Mouse (Mus musculus): ENCODE results near the gene Ror1. TPM values are rescaled to one million over a fixed set of nuclear protein-coding genes. Genes with fewer than 3 reads are reported as not detected.

The Ror1 gene
- total RNA-seq, 1 experiment: 2.2 TPM

- Histone ChIP-seq H3K9me3 (ENCODE audit: control insufficient read depth, insufficient read depth, low read depth, low read length) (no peaks in the 10 kb centered on the region), H3K4me1 (ENCODE audit: control insufficient read depth in 2 of 2, insufficient read depth in 2 of 2, low read length in 2 of 2, poor library complexity in 1 of 2) (no peaks in the 10 kb centered on the region), H3K9ac (ENCODE audit: insufficient read depth, low read depth, low read length, poor library complexity, severe bottlenecking) (no peak overlapping the region), H3K27ac (ENCODE audit: insufficient read depth, low read depth, low read length, poor library complexity, severe bottlenecking) (no peak overlapping the region), H3K4me3 (ENCODE audit: insufficient read depth in 1 of 2, low read depth in 1 of 2, low read length in 2 of 2, poor library complexity in 1 of 2, severe bottlenecking in 1 of 2) (no peak overlapping the region), H3K36me3 (ENCODE audit: control insufficient read depth, insufficient read depth, low read length, poor library complexity, severe bottlenecking) (no peaks in the 10 kb centered on the region)
- DNase-seq (ENCODE audit: low read depth, low spot score): no peak
- in situ Hi-C loops (cut with MboI; ENCODE audit: low sequenced_read_pairs in 2 of 2, unreplicated experiment in 2 of 2): no loop called here
- TF ChIP-seq ZNF384 (IDR thresholded peaks at IDR 0.05; ENCODE audit: low read depth, low read length) (no peak), MAFK (IDR thresholded peaks at IDR 0.05; ENCODE audit: insufficient read depth, low read depth, low read length) (no peak), HCFC1 (IDR thresholded peaks at IDR 0.05; ENCODE audit: borderline replicate concordance, insufficient read depth, low read length) (no peak), ZC3H11A (IDR thresholded peaks at IDR 0.05; ENCODE audit: borderline replicate concordance, low read depth, low read length) (no peak), CHD2 (IDR thresholded peaks at IDR 0.05; ENCODE audit: low read depth, low read length) (no peak)
Observed at GRCm38 (mm10) chr4:100253401-100253800, 157.8 kb downstream of the Ror1 start.

GRCm38 (mm10) chr4:100253831-100254230 is 158.2 kb downstream of the Ror1 start:
- Histone ChIP-seq H3K4me3 (ENCODE audit: insufficient read depth in 1 of 2, low read depth in 1 of 2, low read length in 2 of 2, poor library complexity in 1 of 2, severe bottlenecking in 1 of 2) (no peak overlapping the region), H3K9ac (ENCODE audit: insufficient read depth, low read depth, low read length, poor library complexity, severe bottlenecking) (no peak overlapping the region), H3K4me1 (ENCODE audit: control insufficient read depth in 2 of 2, insufficient read depth in 2 of 2, low read length in 2 of 2, poor library complexity in 1 of 2) (no peaks in the 10 kb centered on the region), H3K36me3 (ENCODE audit: control insufficient read depth, insufficient read depth, low read length, poor library complexity, severe bottlenecking) (no peaks in the 10 kb centered on the region), H3K9me3 (ENCODE audit: control insufficient read depth, insufficient read depth, low read depth, low read length) (no peaks in the 10 kb centered on the region), H3K27ac (ENCODE audit: insufficient read depth, low read depth, low read length, poor library complexity, severe bottlenecking) (no peak overlapping the region)
- no peak for DNase-seq (ENCODE audit: low read depth, low spot score)
- in situ Hi-C loops (cut with MboI; ENCODE audit: low sequenced_read_pairs in 2 of 2, unreplicated experiment in 2 of 2): no loop called here
- no peak for TF ChIP-seq HCFC1 (IDR thresholded peaks at IDR 0.05; ENCODE audit: borderline replicate concordance, insufficient read depth, low read length)
- TF ChIP-seq CHD2 (IDR thresholded peaks at IDR 0.05; ENCODE audit: low read depth, low read length): no peak
- TF ChIP-seq ZNF384 (IDR thresholded peaks at IDR 0.05; ENCODE audit: low read depth, low read length): no peak
- no peak for TF ChIP-seq ZC3H11A (IDR thresholded peaks at IDR 0.05; ENCODE audit: borderline replicate concordance, low read depth, low read length)
- TF ChIP-seq MAFK (IDR thresholded peaks at IDR 0.05; ENCODE audit: insufficient read depth, low read depth, low read length): no peak

DNA sequence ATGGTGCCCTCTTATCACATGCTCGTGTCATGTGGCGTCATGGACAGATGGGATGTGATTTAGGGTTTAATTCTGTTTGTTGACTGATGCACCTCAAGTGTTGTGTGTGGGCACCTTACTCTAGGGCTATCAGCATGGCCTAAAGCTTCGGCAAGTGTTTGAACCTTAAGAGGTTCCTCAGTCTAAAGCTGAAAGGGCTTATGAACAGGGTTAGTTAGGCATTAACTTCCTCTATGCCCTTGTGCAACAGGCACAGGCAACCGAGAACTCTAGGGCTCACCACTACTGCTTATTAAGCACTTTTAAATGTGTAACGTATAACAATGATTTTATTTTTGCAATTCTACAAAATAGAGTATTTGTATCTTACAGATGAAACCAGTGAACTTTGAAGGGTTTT is 162.9 kb downstream of the Ror1 start:
- H3K4me1 ChIP-seq (ENCODE audit: control insufficient read depth in 2 of 2, insufficient read depth in 2 of 2, low read length in 2 of 2, poor library complexity in 1 of 2): no peaks in the 10 kb centered on the region
- in situ Hi-C loops (cut with MboI; ENCODE audit: low sequenced_read_pairs in 2 of 2, unreplicated experiment in 2 of 2): no loop called here
- DNase-seq (ENCODE audit: low read depth, low spot score): no peak
- no peak overlapping the region for H3K4me3 ChIP-seq (ENCODE audit: insufficient read depth in 1 of 2, low read depth in 1 of 2, low read length in 2 of 2, poor library complexity in 1 of 2, severe bottlenecking in 1 of 2)
- no peak overlapping the region for H3K9ac ChIP-seq (ENCODE audit: insufficient read depth, low read depth, low read length, poor library complexity, severe bottlenecking)
- H3K9me3 ChIP-seq (ENCODE audit: control insufficient read depth, insufficient read depth, low read depth, low read length): no peaks in the 10 kb centered on the region
- no peak overlapping the region for H3K27ac ChIP-seq (ENCODE audit: insufficient read depth, low read depth, low read length, poor library complexity, severe bottlenecking)
- no peak for TF ChIP-seq CHD2 (IDR thresholded peaks at IDR 0.05; ENCODE audit: low read depth, low read length)
- no peak for TF ChIP-seq ZC3H11A (IDR thresholded peaks at IDR 0.05; ENCODE audit: borderline replicate concordance, low read depth, low read length)
- TF ChIP-seq HCFC1 (IDR thresholded peaks at IDR 0.05; ENCODE audit: borderline replicate concordance, insufficient read depth, low read length): no peak
- no peak for TF ChIP-seq MAFK (IDR thresholded peaks at IDR 0.05; ENCODE audit: insufficient read depth, low read depth, low read length)
- TF ChIP-seq ZNF384 (IDR thresholded peaks at IDR 0.05; ENCODE audit: low read depth, low read length): no peak
- no peaks in the 10 kb centered on the region for H3K36me3 ChIP-seq (ENCODE audit: control insufficient read depth, insufficient read depth, low read length, poor library complexity, severe bottlenecking)

GRCm38 (mm10) chr4:100263917-100264316 is 168.3 kb downstream of the Ror1 start:
- Histone ChIP-seq H3K9me3 (ENCODE audit: control insufficient read depth, insufficient read depth, low read depth, low read length) (no peaks in the 10 kb centered on the region), H3K36me3 (ENCODE audit: control insufficient read depth, insufficient read depth, low read length, poor library complexity, severe bottlenecking) (no peaks in the 10 kb centered on the region), H3K4me3 (ENCODE audit: insufficient read depth in 1 of 2, low read depth in 1 of 2, low read length in 2 of 2, poor library complexity in 1 of 2, severe bottlenecking in 1 of 2) (no peak overlapping the region), H3K9ac (ENCODE audit: insufficient read depth, low read depth, low read length, poor library complexity, severe bottlenecking) (no peak overlapping the region), H3K4me1 (ENCODE audit: control insufficient read depth in 2 of 2, insufficient read depth in 2 of 2, low read length in 2 of 2, poor library complexity in 1 of 2) (no peaks in the 10 kb centered on the region), H3K27ac (ENCODE audit: insufficient read depth, low read depth, low read length, poor library complexity, severe bottlenecking) (no peak overlapping the region)
- no peak for DNase-seq (ENCODE audit: low read depth, low spot score)
- TF ChIP-seq CHD2 (IDR thresholded peaks at IDR 0.05; ENCODE audit: low read depth, low read length) (no peak), HCFC1 (IDR thresholded peaks at IDR 0.05; ENCODE audit: borderline replicate concordance, insufficient read depth, low read length) (no peak), MAFK (IDR thresholded peaks at IDR 0.05; ENCODE audit: insufficient read depth, low read depth, low read length) (no peak), ZNF384 (IDR thresholded peaks at IDR 0.05; ENCODE audit: low read depth, low read length) (no peak)
- in situ Hi-C loops (cut with MboI; ENCODE audit: low sequenced_read_pairs in 2 of 2, unreplicated experiment in 2 of 2): no loop called here
